Mouse (Mus musculus): ENCODE results near the gene Ecm1.

- TF ChIP-seq POLR2A (IDR thresholded peaks at IDR 0.05; ENCODE audit: insufficient read depth, low read length): no peak
- no peak for TF ChIP-seq CTCF (IDR thresholded peaks at IDR 0.05; ENCODE audit: low read depth, low read length)
- no peak for TF ChIP-seq EP300 (IDR thresholded peaks at IDR 0.05; ENCODE audit: insufficient read depth, low read depth, low read length)
Measured at GRCm38 (mm10) chr3:95785501-95785900, 46.1 kb upstream of the Ecm1 start.

Data from ES-Bruce4 (cell line).